Mouse (Mus musculus) stomach, postnatal 0 days (tissue): ENCODE data around the gene Pold4. TPM values are rescaled to one million over a fixed set of nuclear protein-coding genes. Genes with fewer than 3 reads are reported as not detected.
A peak's percentile ranks its signal among the peaks of the same experiment; 100 is the strongest.

Experiments
- ATAC-seq: fragments of 200-750 bp; cut with Nextera tagmentation; 2 replicates; pipeline ENCODE4 v1.8.0; 2017; ENCODE audit not compliant: low FRiP score, low TSS enrichment
- DNase-seq: peaks from one replicate; pipeline ENCODE4 v3.0.0-alpha.2; 2016; ENCODE audit warnings: low spot score
- H3K27ac ChIP-seq: fragments of 300-500 bp; sonication (generic); replicated peaks from 2 replicates; pipeline ENCODE4 v1.5.1; 2014; ENCODE audit warnings: mild to moderate bottlenecking, control low read depth
- H3K27me3 ChIP-seq: fragments of 300-500 bp; sonication (generic); 2 replicates; pipeline ENCODE4 v1.6.1; 2014; ENCODE audit warnings: low read length; ENCODE audit not compliant: control insufficient read depth, insufficient read depth
- H3K36me3 ChIP-seq: fragments of 300-500 bp; sonication (generic); 2 replicates; pipeline ENCODE4 v1.6.1; 2014; ENCODE audit warnings: low read length, mixed read lengths; ENCODE audit not compliant: control insufficient read depth, insufficient read depth
- H3K4me1 ChIP-seq: fragments of 300-500 bp; sonication (generic); replicated peaks from 2 replicates; pipeline ENCODE4 v1.6.1; 2014; ENCODE audit warnings: antibody characterized with exemption; ENCODE audit not compliant: control insufficient read depth, insufficient read depth
- H3K4me2 ChIP-seq: fragments of 300-500 bp; sonication (generic); replicated peaks from 2 replicates; pipeline ENCODE4 v1.6.1; 2014; ENCODE audit warnings: low read depth, mild to moderate bottlenecking, control low read depth, moderate library complexity
- H3K4me3 ChIP-seq: fragments of 300-500 bp; sonication (generic); 2 replicates; pipeline ENCODE4 v1.5.1; 2014; ENCODE audit warnings: low read depth, low read length, control low read depth
- H3K9ac ChIP-seq: fragments of 300-500 bp; sonication (generic); 2 replicates; pipeline ENCODE4 v1.6.1; 2014; ENCODE audit warnings: mild to moderate bottlenecking, low read length, control low read depth, mixed read lengths
- H3K9me3 ChIP-seq: fragments of 300-500 bp; sonication (generic); 2 replicates; pipeline ENCODE4 v1.6.1; 2016; ENCODE audit warnings: low read length; ENCODE audit not compliant: control insufficient read depth
- CTCF ChIP-seq: IDR thresholded peaks from 2 replicates; pipeline ENCODE4 v1.5.1; 2016; ENCODE audit warnings: antibody characterized with exemption, low read depth, mild to moderate bottlenecking, moderate library complexity
- EP300 ChIP-seq: optimal IDR thresholded peaks from 2 replicates; pipeline ENCODE3; 2016; ENCODE audit warnings: antibody characterized with exemption
- WGBS: fragments of 180-500 bp; shearing (Covaris S2); extraction: QIAGEN DNeasy Blood & Tissue Kit; methylation state at CpG from one replicate; pipeline ENCODE4 v1.1.7; 2014; 5-methylcytosine and 5-hydroxymethylcytosine counted together
- polyA plus RNA-seq: library from polyadenylated mRNA; unstranded; fragments of >200 nt; fragmentation: Nextera tagmentation; extraction: Ambion mirVana; gene quantifications from 2 replicates; pipeline ENCODE4 v1.2.1, GENCODE M21; 2015

The Pold4 gene
- polyA plus RNA-seq, 1 experiment from 2014 or later: 42.8 TPM

DNA sequence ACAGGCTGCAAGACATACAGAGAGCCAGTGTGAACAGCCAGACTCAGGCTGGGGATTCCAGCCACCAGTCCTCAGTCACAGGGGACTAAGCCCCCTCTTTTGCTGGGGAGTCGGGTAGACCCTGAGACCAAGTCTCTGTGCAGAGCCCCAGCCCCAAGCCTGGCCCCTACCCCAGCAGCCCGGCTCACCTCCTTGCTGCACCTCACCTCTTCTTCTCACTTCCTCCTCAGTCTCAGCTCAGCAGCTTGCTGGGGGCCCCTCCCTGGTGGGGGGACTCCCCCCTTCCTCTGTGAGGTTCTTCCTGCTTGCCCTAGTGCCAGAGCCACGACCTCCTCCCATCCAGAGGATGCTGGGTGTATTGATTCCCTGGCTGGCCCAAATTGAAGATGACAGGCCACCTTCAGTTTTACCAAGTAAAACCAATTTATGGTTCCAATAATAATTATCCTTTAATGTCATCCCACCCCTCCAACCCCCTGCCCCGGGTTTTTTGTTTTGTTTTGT lies 40.8 kb upstream of the Pold4 start, which contains the start of gene Tbc1d10c:
TSS of gene Tbc1d10c (minus strand) at position 454 of the 504 bp plus-strand sequence.
- peak within 1 kb of the TSS; percentile 98 for H3K27ac ChIP-seq
- peaks cover 3% of the 10 kb centered on the region for H3K4me1 ChIP-seq
- ATAC-seq (no peak), DNase-seq (no peak)
- WGBS: 51% methylated on average over 4 of the region's 4 CpGs
- peak within 1 kb of the TSS; percentile 85 for H3K4me2 ChIP-seq
- TF ChIP-seq CTCF (no peak), EP300 (no peak)
- H3K4me3 ChIP-seq: peak within 1 kb of the TSS; percentile 84
- H3K9me3 ChIP-seq: no peaks in the 10 kb centered on the region
- peaks cover 15% of the 10 kb centered on the region for H3K36me3 ChIP-seq
- peak within 1 kb of the TSS; percentile 98 for H3K9ac ChIP-seq
- H3K27me3 ChIP-seq: no peaks in the 10 kb centered on the region

DNA sequence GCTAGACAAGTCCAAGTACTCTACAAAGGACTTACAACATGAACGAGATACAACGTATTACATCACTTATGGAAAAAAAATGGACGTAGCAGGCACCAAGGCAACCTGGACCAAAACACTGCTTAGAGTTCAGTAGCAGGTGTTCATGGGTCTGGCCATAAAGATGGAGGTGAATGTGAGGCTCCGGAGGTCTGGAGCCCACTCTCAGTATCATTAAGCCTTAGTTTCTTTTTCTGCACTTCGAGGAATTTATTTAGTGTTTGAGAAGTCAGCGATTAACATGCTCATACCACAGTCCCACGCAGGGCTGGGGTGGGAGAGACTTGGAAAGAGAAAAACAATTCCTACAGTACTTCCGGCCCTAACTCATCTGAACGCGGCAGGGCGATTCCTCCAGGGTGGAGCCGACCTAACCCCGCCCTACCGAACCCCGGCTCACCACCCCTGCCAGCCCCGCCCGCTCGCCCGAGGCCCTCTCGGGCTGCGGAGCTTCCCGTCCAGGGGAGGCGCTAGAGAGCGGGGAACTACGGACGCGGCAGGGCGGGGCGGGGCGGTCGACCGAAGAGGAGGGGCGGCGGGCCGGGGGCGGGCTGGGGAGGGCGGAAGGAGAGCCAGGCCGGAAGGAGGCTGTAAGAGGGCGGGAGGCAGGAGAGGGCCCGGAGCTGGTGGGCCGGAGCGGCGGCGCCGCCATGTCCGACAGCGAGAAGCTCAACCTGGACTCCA lies 40.0 kb upstream of the Pold4 start, which contains the start of gene Ppp1ca:
TSS of gene Ppp1ca (plus strand) at position 538 of the 723 bp plus-strand sequence.
- DNase-seq: peak; percentile 99
- Histone ChIP-seq H3K9ac (peak within 1 kb of the TSS; percentile 98), H3K36me3 (peaks cover 20% of the 10 kb centered on the region), H3K4me3 (peak within 1 kb of the TSS; percentile 84), H3K27me3 (no peaks in the 10 kb centered on the region), H3K9me3 (no peaks in the 10 kb centered on the region), H3K4me1 (peaks cover 3% of the 10 kb centered on the region), H3K27ac (peak within 1 kb of the TSS; percentile 98), H3K4me2 (peak within 1 kb of the TSS; percentile 85)
- peak; percentile 87 for TF ChIP-seq CTCF
- no peak for TF ChIP-seq EP300
- peak; percentile 95 for ATAC-seq
- WGBS: 3% methylated on average over 41 of the region's 47 CpGs

DNA sequence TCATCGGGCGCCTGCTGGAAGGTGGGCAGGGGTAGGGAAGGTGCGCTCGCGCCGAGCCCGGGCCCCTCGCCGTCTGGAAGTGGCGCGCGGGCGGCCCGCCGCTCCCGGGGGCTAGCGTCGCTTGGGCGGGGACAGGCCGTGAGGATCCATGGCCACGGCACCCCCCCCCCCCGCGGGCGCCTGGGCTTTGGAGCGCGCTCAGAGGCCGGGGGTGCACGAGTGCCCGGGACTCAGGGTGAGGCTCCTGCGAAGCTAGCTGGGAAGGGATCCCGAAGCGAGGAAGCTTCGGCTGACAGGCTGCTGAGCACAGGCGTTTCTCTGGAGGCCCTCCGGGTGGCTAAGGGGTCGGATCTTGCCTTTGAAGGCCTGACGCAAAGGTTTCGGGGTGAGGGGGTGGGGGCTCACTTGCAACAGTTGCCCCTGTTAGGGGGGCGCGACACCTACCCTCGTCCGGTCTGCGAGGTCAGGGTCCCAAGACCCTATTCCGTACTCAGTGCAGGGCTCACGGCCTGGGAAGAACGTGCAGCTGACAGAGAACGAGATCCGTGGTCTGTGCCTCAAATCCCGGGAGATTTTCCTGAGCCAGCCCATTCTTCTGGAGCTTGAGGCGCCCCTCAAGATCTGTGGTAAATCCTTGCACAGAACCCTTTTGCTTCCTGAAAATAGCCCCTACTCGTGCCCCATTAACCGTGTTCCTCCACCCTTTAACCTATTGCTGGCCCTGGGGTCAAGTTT lies 39.3 kb upstream of the Pold4 start:
- Histone ChIP-seq H3K36me3 (peaks cover 23% of the 10 kb centered on the region), H3K9me3 (no peaks in the 10 kb centered on the region), H3K4me1 (peaks cover 3% of the 10 kb centered on the region), H3K9ac (peak overlapping the region; percentile 98), H3K27me3 (no peaks in the 10 kb centered on the region), H3K4me3 (peak overlapping the region; percentile 84), H3K27ac (peak overlapping the region; percentile 98), H3K4me2 (peak overlapping the region; percentile 85)
- DNase-seq: no peak
- under 1% methylated on average over 47 of the region's 52 CpGs for WGBS
- ATAC-seq: peak; percentile 44
- no peak for TF ChIP-seq CTCF
- no peak for TF ChIP-seq EP300

DNA sequence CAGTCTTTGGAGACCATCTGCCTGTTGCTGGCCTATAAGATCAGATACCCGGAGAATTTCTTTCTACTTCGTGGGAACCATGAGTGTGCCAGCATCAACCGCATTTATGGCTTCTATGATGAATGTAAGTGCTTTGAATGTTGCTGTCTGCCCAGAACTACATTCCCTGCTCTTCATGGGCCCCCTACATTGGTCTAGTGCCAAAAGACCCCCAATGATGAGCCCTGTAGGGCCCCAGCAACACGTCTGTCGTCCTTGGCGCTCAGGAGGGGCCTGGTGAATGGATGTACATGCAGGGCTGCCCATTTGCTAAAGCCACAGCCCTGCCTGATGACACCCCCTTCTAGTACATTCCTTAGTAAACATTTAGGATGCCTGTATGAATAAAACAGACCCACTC lies 38.6 kb upstream of the Pold4 start:
- no peak for DNase-seq
- Histone ChIP-seq H3K36me3 (peaks cover 23% of the 10 kb centered on the region), H3K27ac (no peak overlapping the region), H3K4me1 (peaks cover 3% of the 10 kb centered on the region), H3K9me3 (no peaks in the 10 kb centered on the region), H3K4me2 (peak overlapping the region; percentile 85), H3K9ac (peak overlapping the region; percentile 98), H3K4me3 (peak overlapping the region; percentile 84), H3K27me3 (no peaks in the 10 kb centered on the region)
- no peak for TF ChIP-seq CTCF
- TF ChIP-seq EP300: no peak
- WGBS: 48% methylated on average over 6 of the region's 6 CpGs
- ATAC-seq: no peak

DNA sequence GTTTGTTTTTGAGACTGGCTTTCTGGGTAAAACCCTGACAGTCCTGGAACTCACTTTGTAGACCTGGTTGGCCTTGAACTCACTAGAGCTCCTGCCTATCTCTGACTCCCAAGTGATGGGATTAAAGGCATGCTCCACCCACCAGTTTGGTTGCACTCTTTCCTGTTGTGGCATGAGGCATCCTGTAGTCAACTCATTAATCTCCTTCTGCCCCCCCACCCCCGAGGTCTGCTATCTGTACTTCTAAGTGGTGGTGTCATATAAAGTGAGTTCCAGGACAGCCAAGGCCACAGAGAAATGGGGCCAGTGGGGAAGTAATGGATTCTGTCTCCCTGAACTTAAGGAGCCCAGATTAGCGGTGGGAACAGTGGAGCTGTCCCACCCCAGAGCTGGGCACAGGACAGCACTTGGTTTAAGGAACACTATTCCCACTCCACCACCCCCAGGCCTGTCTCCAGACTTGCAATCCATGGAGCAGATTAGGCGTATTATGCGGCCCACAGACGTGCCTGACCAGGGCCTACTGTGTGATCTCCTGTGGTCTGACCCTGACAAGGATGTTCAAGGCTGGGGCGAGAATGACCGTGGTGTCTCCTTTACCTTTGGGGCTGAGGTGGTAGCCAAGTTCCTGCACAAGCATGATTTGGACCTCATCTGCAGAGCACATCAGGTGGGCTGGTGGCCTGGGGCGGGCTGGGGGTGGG lies 37.5 kb upstream of the Pold4 start:
- WGBS: 80% methylated on average over 8 of the region's 8 CpGs
- no peak overlapping the region for H3K4me2 ChIP-seq
- ATAC-seq (no peak), DNase-seq (no peak)
- peaks cover 23% of the 10 kb centered on the region for H3K36me3 ChIP-seq
- no peaks in the 10 kb centered on the region for H3K27me3 ChIP-seq
- H3K4me3 ChIP-seq: no peak overlapping the region
- no peak overlapping the region for H3K27ac ChIP-seq
- H3K9me3 ChIP-seq: no peaks in the 10 kb centered on the region
- TF ChIP-seq EP300: no peak
- TF ChIP-seq CTCF: no peak
- peaks cover 3% of the 10 kb centered on the region for H3K4me1 ChIP-seq
- H3K9ac ChIP-seq: no peak overlapping the region
